Mouse (Mus musculus): ENCODE measurements around the gene Pmp22. TPM values are rescaled to one million over a fixed set of nuclear protein-coding genes. Genes with fewer than 3 reads are reported as not detected.

The Pmp22 gene
- polyA plus RNA-seq, 1 experiment: 71.0 TPM

Other genes starting within 250 kb of the Pmp22 start
- 16.4 and 28.5 TPM in 2 replicates for gene Tvp23b, start 249.5 kb upstream of the Pmp22 start, polyA plus RNA-seq (2012; ENCODE audit: insufficient read depth, insufficient read length, missing spikeins)
- gene Cdrt4, start 177.8 kb upstream of the Pmp22 start, polyA plus RNA-seq (2012; ENCODE audit: insufficient read depth, insufficient read length, missing spikeins): not detected in 2 replicates
- gene Tekt3, start 67.3 kb upstream of the Pmp22 start, polyA plus RNA-seq (2012; ENCODE audit: insufficient read depth, insufficient read length, missing spikeins): not detected in 2 replicates

All from brown adipose tissue, adult 24 weeks (tissue).